Mouse (Mus musculus) megakaryocyte, embryonic 14.5 days (primary cell): ENCODE results near the gene Stk16. TPM values are rescaled to one million over a fixed set of nuclear protein-coding genes. Genes with fewer than 3 reads are reported as not detected.

ENCODE experiments used
- H3K27me3 ChIP-seq: replicated peaks from 2 replicates; pipeline ENCODE3; 2012; ENCODE audit warnings: inconsistent platforms
- H3K36me3 ChIP-seq: replicated peaks from 2 replicates; pipeline ENCODE3; 2012; ENCODE audit warnings: low read length, inconsistent platforms, mixed read lengths
- H3K4me1 ChIP-seq: 2 replicates; pipeline ENCODE4 v1.6.1; 2012; ENCODE audit warnings: inconsistent platforms
- H3K4me3 ChIP-seq: replicated peaks from 2 replicates; pipeline ENCODE3; 2012; ENCODE audit warnings: moderate library complexity, mild to moderate bottlenecking, inconsistent platforms
- H3K9me3 ChIP-seq: 2 replicates; pipeline ENCODE4 v1.6.1; 2012; ENCODE audit warnings: inconsistent platforms
- FLI1 ChIP-seq: IDR thresholded peaks from 2 replicates; pipeline ENCODE4 v1.6.1; 2012; ENCODE audit warnings: low read length, inconsistent platforms, mixed read lengths
- GATA1 ChIP-seq: IDR thresholded peaks from 3 replicates; pipeline ENCODE4 v1.6.1; 2012; ENCODE audit warnings: mixed read lengths, low read length, inconsistent platforms, borderline replicate concordance
- polyA plus RNA-seq: library from polyadenylated mRNA; stranded (reverse); fragments of >175 nt; gene quantifications from 2 replicates; pipeline ENCODE4 v1.2.3, GENCODE M21; 2012; ENCODE audit warnings: low replicate concordance; ENCODE audit not compliant: insufficient read depth

Stk16 gene
- polyA plus RNA-seq, 1 experiment: 195 TPM

GRCm38 (mm10) chr1:75212542-75212941 is 1.9 kb downstream of the Stk16 start:
- no peaks in the 10 kb centered on the region for H3K9me3 ChIP-seq
- peak overlapping the region; percentile 96 for H3K4me3 ChIP-seq
- H3K4me1 ChIP-seq: peaks cover 94% of the 10 kb centered on the region

GRCm38 (mm10) chr1:75213096-75213495 is 2.5 kb downstream of the Stk16 start:
- no peaks in the 10 kb centered on the region for H3K9me3 ChIP-seq
- H3K27me3 ChIP-seq: no peaks in the 10 kb centered on the region
- peaks cover 88% of the 10 kb centered on the region for H3K4me1 ChIP-seq
- peak; percentile 80; the same call in 1 of the 2 replicates for TF ChIP-seq FLI1
- TF ChIP-seq GATA1: peak; percentile 51; the same call in 1 of the 3 replicates
- H3K36me3 ChIP-seq: peaks cover 70% of the 10 kb centered on the region
- H3K4me3 ChIP-seq: peak overlapping the region; percentile 96

More at GRCm38 (mm10) chr1:75212542-75212941, 1.9 kb downstream of the Stk16 start:
- no peaks in the 10 kb centered on the region for H3K27me3 ChIP-seq
- peaks cover 68% of the 10 kb centered on the region for H3K36me3 ChIP-seq
- TF ChIP-seq GATA1 (no peak), FLI1 (no peak)

DNA sequence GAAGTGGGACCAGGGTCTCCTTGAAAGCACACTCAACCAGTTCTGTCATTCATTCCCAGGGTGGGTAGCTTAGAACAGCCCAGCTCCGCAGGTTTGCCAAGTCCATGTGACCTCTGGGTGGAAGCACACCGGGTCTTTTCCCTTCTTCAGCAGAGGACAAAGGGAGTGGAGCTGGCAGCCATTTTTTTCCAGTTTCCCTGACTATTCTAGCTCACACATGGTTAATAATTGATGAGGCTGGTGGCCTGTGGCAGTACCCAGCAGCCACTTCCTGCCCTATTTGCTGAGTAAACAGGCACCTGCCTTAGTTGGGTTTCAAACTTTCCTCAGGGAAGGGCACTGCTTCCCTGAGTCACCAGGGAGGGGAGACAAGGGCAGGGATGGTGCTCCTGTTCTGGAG is 3.8 kb downstream of the Stk16 start:
- H3K27me3 ChIP-seq: no peaks in the 10 kb centered on the region
- peaks cover 71% of the 10 kb centered on the region for H3K36me3 ChIP-seq
- H3K9me3 ChIP-seq: no peaks in the 10 kb centered on the region
- H3K4me3 ChIP-seq: peak overlapping the region; percentile 96
- TF ChIP-seq FLI1: no peak
- TF ChIP-seq GATA1: no peak
- peaks cover 78% of the 10 kb centered on the region for H3K4me1 ChIP-seq

DNA sequence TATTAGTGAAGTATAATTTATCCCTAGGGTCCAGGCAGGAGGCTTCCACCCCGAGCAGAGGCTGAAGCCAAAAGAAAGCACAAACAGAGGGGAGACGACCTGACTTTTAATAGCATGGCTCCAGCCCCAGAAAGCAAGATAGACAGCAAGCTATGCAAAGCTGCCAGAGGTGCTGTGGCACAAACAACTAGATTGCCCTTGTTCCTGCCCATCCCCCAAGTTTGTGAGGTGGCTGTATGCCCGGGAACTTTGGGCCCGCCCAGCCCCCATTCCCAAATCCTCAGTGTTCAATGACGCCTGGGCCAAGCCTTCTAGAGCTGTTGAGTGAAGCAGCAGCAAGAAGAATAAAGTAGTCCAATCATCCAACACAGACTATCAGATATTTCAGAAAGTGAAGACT is 4.2 kb downstream of the Stk16 start:
- peak overlapping the region; percentile 96 for H3K4me3 ChIP-seq
- TF ChIP-seq FLI1: no peak
- H3K27me3 ChIP-seq: no peaks in the 10 kb centered on the region
- H3K4me1 ChIP-seq: peaks cover 78% of the 10 kb centered on the region
- no peaks in the 10 kb centered on the region for H3K9me3 ChIP-seq
- peaks cover 71% of the 10 kb centered on the region for H3K36me3 ChIP-seq

- Histone ChIP-seq H3K4me1 (peaks cover 82% of the 10 kb centered on the region), H3K9me3 (no peaks in the 10 kb centered on the region), H3K27me3 (no peaks in the 10 kb centered on the region), H3K4me3 (peak overlapping the region; percentile 96), H3K36me3 (peaks cover 71% of the 10 kb centered on the region)
- TF ChIP-seq FLI1 (no peak), GATA1 (no peak)
These were observed 5.1 kb downstream of the Stk16 start for GRCm38 (mm10) chr1:75215785-75216184.

- H3K9me3 ChIP-seq: no peaks in the 10 kb centered on the region
- no peaks in the 10 kb centered on the region for H3K27me3 ChIP-seq
- H3K4me3 ChIP-seq: peak overlapping the region; percentile 96
- H3K36me3 ChIP-seq: peaks cover 62% of the 10 kb centered on the region
- TF ChIP-seq FLI1: no peak
- TF ChIP-seq GATA1: no peak
- H3K4me1 ChIP-seq: peaks cover 83% of the 10 kb centered on the region
These were observed 6.4 kb downstream of the Stk16 start for GRCm38 (mm10) chr1:75216797-75217585.

DNA sequence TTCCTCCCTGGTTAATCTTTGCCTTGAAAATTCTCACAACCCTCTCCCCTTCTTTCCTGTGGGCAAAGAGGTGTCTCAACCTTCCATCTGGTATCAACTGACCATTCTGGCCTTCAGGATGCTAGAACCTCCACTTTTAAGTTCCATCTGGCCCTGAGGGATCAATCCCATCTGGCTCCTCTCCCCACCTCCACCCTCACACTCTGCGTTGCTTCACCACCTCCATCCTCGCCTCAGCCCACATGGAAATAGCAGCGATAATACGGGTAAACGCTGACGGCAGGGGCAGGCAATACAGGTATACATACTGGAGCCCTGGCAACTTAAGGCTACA is 7.2 kb downstream of the Stk16 start:
- peaks cover 83% of the 10 kb centered on the region for H3K4me1 ChIP-seq
- H3K4me3 ChIP-seq: peak overlapping the region; percentile 96
- H3K36me3 ChIP-seq: peaks cover 53% of the 10 kb centered on the region

GRCm38 (mm10) chr1:75218227-75219001 is 7.8 kb downstream of the Stk16 start:
- no peaks in the 10 kb centered on the region for H3K27me3 ChIP-seq
- no peaks in the 10 kb centered on the region for H3K9me3 ChIP-seq
- H3K4me1 ChIP-seq: peaks cover 83% of the 10 kb centered on the region
- TF ChIP-seq GATA1 (no peak), FLI1 (no peak)
- peaks cover 48% of the 10 kb centered on the region for H3K36me3 ChIP-seq
- H3K4me3 ChIP-seq: peak overlapping the region; percentile 96

More for the DNA sequence above, 7.2 kb downstream of the Stk16 start:
- Histone ChIP-seq H3K27me3 (no peaks in the 10 kb centered on the region), H3K9me3 (no peaks in the 10 kb centered on the region)
- TF ChIP-seq GATA1 (no peak), FLI1 (no peak)

DNA sequence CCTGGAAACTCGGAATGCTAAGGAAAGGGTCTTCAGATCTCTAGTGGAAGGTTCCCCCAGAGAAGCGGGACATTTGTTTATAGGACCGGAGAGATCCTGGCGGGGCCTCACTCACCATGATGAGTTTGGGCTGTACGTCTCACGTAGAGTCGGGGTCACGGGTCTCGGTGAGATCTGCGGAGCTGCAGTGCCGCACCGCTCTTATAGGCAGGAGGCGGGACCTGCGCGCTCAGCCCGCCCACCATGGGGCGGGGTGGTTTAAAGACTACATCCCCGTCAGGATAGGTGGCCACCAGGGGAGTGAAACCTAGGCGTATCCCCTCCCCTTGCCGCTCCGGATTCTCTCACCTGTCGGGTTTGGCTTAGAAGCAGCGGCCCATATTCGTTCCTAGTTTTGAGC is 8.4 kb downstream of the Stk16 start:
- H3K36me3 ChIP-seq: peaks cover 41% of the 10 kb centered on the region
- H3K4me1 ChIP-seq: peaks cover 83% of the 10 kb centered on the region
- no peaks in the 10 kb centered on the region for H3K9me3 ChIP-seq
- H3K4me3 ChIP-seq: peak overlapping the region; percentile 96
- H3K27me3 ChIP-seq: no peaks in the 10 kb centered on the region
- no peak for TF ChIP-seq GATA1
- no peak for TF ChIP-seq FLI1

- Histone ChIP-seq H3K27me3 (no peaks in the 10 kb centered on the region), H3K9me3 (no peaks in the 10 kb centered on the region), H3K36me3 (peaks cover 37% of the 10 kb centered on the region), H3K4me3 (peak within 1 kb of the TSS; percentile 96), H3K4me1 (peaks cover 83% of the 10 kb centered on the region)
- TF ChIP-seq FLI1 (no peak), GATA1 (no peak)
These were observed 8.9 kb downstream of the Stk16 start, which contains the start of gene Tuba4a for GRCm38 (mm10) chr1:75219531-75219930. Gene Tuba4a (minus strand): TSS chr1:75219865.
